Mouse (Mus musculus): ENCODE results near the gene Adora3.

Adora3 gene

DNA sequence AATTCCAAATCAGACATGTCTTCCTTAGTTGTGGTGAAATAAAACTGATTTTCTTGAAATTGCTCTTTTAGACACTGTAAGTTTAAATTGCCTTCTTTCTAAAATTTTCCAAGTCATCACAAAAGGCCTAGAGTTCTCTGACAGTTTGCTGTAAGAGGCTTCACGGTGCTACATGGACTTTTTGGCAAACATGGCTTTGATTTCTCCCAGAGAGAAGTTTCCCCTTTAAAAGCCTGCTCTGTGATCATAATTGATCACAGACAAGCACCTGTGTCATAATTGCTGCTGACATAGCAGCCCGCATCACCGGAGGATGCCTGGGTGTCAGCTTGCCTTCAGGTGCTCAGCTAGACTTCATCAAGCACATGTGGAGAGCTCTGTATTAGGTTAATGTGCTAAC, at the start of gene Adora3, which contains the start of gene Tmigd3:
Gene Adora3, plus strand, starts transcription at position 301 of the 400 bp plus-strand sequence.
Gene Tmigd3, plus strand, starts transcription at position 346 of the 400 bp plus-strand sequence.
- no peak for DNase-seq (ENCODE audit: inconsistent ontology term)

DNA sequence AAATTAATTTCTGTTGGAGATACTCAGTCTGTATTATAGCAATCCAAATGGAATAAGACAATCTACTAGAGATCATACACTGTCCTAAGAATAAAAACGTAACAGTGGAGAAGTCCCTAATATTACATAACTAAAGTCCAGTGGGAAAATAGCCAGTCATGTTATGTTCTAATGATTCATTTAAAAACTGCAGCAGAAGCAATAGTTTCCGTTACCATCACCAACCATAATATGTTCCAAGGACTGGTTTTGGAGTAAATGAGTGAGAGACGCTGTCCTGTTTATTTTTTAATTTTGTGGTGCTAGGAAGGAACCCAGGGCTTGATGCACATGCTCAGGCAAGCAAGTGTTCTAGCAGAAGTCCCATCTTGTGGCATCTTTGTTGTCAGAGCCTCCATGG, 49.2 kb upstream of the Adora3 start:
- no peak for DNase-seq (ENCODE audit: inconsistent ontology term)

DNA sequence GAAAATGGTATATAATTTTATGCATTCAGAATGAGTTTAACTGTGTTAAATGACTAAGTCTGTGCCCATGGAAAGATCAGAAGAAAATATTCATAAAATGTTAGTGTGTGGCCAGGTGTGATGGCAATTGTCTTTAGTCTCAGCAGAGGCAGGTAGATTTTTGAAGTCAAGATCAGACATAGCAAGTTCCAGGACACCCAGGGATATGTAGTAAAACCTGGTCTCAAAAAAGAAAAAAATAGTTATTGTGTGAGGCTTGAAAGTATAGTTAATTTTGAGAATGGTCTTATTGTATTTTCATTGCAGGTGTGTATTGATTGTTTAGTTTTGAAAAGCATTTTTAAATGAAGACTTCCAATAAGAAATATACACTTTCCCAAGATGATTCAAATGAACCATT, 47.0 kb upstream of the Adora3 start:
- DNase-seq (ENCODE audit: inconsistent ontology term): no peak

DNA sequence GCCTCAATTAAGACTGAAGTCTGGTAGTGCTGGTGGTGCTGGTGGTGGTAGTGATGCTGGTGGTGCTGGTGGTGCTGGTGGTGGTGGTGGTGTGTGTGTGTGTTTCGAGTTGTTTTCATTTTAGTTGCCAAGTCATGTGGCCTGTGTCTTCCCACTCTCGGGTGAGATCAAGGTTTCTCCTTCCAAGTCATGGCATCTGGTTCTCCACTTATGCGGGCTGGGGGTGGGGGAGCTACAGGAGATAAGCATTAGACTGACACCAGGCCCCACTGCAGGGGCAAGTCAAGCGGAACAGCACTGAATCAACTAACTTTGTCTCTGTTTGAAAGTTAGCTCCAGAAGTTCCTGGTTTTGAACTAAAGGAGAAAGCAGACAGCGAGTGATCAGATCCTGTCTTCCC, 46.6 kb upstream of the Adora3 start:
- no peak for DNase-seq (ENCODE audit: inconsistent ontology term)

DNA sequence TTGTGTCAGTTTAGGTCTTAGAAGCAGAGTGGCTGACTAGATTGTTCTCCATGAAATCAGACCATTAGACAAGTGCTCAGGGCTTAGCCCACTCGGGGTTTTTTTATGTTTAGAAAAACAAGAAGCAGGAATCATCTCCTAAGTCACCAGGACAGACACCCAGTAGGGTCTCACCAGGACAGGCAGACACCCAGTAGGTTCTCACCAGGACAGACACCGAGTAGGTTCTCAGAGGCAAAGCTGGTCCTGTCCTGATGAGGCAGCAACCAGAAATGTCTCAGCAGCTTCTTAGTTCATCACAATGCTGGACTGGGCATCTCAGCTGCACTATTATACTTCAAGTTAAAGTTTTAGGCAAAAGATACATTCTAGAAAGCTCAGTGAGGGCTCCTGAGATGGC, 46.0 kb upstream of the Adora3 start:
- DNase-seq (ENCODE audit: inconsistent ontology term): no peak

DNA sequence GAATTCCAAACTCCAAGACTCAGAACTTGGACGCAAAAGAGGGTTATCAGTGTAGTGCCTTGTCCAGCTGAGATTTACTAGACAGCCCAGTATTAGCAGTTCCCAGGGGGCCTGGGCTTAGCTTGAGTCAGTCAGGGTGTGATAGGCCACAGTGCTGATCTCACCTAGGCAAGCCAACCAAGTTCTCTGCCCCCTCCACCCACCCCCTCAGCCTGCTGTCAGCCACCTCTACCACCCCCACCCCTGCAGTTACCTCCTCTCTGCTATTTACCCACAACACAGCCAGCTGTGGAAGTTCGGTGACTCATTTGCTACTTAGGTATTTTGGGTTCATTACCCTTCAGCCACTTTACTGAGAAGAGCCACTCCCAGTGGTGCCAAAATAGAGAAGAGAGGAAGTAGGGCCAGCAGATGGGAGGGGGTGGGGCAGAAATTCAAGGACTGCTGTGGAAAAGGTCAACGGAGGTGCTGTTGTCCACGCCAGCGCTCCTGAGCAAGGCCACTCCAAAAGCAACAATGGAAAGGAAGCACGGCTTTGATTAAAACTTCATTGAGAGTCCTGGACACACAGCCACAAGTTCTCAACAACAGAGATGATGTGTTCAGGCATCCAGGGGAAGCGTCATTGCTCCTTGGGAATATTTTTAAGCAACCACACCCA, 45.0 kb upstream of the Adora3 start:
- peak; percentile 12 for DNase-seq (ENCODE audit: inconsistent ontology term)

DNA sequence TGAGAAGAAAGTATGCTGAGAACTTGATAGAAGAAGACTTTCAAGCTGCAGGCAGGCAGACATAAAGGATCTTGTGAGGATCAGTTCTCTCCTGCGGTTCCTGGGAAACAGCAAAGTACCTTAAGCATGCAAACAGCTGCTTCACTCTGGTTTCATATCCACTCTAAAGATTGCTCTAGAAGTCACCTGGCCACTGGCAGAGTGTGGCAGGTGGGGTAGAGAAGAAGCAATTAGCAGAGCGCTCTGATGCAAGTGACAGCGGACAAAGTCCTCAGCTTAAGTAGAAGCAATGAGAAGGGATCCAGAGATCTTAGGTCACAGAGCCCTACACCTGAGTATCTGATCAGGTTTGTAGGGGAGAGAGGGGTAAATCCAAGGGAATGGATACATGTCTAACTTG, 39.1 kb upstream of the Adora3 start:
- DNase-seq (ENCODE audit: inconsistent ontology term): no peak

DNA sequence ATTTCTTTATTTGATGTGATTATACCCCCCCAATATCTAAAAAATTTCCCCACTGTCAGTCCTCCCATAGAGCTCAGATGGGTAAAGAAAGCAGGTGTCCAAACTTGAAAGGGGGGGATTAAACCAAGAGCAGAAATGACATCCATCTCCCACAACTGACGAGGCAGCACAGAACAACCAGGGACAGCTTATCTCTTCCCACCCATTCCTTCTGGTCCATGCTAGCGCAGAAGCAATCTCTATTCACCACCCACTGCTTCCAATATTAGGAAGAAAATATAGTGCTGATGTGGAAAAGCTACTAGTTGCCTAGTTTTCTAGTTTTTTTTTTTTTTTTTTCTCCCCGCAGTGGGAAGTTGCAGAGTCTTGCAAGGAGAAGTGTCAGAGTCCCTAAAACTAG, 34.8 kb upstream of the Adora3 start:
- no peak for DNase-seq (ENCODE audit: inconsistent ontology term)

DNA sequence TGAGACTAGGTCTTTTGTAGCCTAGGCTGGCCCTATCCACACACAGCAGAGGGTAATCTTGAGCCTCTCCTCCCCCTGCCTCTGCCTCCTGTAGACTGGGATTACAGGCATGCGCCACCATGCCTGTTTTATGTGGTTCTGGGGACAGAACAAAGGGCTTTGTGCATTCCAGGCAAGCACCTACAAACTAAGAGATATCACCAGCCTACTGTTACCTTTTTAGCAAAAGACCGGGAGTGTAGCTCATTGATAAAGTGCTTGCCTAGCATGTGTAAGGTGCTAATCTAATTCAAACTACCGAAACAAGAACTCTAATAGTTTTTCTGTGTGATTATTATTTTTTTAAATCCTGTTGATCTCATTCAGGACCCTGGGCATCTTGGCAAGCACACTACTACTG, 33.8 kb upstream of the Adora3 start:
- DNase-seq (ENCODE audit: inconsistent ontology term): no peak

DNA sequence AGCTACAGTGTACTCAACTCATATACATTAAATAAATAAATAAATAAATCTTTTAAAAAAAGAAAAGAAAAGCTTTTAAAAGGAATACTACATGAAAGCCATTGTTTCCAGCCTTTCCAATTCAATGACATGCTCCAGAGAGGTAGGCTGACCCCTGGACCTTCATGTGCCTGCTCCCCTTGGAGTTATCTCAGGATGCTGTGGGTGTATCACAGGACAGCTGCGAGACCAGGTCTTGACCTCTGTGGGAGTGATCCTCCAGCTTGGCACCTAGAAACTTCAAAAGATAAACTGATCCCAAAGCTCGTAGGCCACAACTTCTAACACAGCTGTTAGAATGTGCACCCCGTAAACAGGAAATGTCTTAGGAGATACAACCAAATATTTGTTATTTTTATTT, 32.0 kb upstream of the Adora3 start:
- DNase-seq (ENCODE audit: inconsistent ontology term): no peak

DNA sequence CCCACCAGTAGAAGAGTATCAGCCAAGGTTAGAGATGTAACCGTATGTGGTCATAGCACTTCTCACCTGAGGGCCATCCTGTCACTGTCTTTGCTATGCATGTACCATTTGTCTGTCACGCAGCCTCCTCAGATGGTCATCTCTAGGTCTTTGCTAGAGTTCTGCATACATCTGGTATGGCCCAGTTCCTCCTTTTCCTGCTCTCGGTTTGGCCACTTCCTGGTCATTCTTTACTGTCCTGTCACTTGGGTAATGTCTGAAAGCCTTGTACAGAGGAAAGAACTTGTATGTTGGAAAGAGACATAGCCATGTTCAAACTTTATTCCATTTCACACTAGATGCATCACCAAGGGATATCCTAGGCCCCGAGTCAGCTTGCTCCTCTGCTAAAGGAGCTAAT, 30.8 kb upstream of the Adora3 start:
- no peak for DNase-seq (ENCODE audit: inconsistent ontology term)

DNA sequence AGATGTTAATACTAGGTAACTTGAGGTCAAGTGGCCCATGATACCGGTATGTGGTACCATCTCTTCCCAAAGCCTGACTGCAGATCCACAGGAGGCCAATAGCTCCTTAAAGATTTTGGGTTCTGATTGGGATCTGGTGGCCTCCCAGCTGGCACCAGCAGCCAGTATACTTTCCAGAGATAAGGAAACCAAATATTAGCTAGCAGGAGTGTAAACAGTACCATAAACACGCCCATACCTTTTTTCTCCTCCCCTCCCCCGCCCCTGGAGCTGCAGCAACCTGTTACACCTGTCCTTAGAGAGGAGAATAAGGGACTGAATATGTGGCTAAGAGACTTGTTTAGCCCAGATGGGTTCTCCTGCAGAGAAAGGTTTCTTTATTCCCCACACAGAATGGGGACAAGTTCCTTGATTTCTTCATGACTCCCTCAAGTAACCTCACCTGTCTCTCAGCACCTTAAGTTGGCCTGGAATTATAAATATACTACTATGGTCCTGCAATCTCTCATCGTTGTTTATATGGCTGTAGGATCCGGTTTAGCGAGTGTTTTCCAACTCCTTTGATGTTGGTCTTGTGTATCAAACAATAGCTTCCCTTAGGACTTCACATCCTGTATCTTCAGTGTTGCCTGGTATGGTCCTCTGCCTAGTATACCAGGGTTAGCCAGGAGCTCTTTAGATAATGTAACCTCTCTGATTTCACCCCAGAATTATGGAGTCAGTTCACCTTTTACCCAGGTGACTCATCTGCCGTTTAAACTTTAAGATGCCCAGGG, 24.2 kb upstream of the Adora3 start:
- DNase-seq (ENCODE audit: inconsistent ontology term): no peak

DNA sequence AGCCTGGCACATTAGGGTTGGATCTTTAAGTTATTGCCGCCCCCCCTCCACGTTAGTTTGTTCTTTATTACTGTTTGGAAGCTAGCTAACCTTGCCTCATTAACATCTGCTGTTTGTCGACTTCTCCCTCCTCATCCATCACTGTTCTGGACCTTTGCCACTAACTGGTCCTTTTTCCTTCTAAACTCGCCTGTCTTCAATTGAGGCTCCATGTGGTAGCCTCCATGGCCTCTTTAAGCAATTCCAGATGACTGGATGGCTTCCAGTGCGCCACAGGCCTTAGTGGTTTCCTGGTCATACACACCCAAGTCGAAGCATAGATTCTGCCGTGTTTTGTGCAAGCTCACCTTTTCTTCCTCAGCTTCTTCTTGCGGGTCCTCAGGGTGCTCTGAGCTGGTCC, 16.9 kb upstream of the Adora3 start:
- no peak for DNase-seq (ENCODE audit: inconsistent ontology term)

DNA sequence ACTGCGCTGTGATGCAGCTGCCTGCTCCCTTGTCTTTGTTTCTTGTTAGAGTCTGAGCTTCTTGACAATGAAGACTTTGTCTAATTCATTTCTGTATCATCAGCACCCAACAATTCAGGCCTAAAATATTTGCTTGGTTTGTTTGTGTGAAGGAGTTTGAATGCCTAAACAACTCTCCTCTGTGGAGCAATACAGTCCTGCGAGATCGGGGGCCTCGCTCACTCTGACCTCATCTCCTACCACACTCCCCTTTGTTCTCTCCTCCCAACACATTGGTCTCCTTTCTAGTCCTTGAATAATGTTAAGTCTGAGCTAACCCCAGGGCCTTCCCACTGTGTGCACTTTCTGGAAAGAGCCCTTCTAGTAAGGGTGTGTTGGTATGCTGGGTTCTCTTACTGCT, 15.9 kb upstream of the Adora3 start:
- peak; percentile 64 for DNase-seq (ENCODE audit: inconsistent ontology term)

DNA sequence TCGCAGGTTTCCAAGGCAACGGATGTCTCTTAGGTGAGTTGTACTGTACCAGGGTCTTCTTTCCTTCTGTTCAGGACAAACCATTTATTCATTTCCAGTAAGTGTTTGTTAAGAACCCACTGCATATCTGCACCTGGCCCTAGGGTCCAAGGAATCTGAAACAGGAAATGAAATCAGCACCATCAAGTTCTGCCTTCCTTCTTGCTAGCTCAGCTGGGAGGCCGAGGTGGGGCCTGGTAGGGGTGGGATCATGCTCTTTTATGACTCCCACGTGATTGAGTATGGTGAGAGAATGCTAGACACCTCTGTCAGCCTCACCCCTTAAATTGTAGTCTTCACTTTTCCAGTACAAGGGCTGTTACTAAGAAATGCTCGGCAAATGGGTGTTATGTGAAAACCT, 13.1 kb upstream of the Adora3 start:
- DNase-seq (ENCODE audit: inconsistent ontology term): no peak

DNA sequence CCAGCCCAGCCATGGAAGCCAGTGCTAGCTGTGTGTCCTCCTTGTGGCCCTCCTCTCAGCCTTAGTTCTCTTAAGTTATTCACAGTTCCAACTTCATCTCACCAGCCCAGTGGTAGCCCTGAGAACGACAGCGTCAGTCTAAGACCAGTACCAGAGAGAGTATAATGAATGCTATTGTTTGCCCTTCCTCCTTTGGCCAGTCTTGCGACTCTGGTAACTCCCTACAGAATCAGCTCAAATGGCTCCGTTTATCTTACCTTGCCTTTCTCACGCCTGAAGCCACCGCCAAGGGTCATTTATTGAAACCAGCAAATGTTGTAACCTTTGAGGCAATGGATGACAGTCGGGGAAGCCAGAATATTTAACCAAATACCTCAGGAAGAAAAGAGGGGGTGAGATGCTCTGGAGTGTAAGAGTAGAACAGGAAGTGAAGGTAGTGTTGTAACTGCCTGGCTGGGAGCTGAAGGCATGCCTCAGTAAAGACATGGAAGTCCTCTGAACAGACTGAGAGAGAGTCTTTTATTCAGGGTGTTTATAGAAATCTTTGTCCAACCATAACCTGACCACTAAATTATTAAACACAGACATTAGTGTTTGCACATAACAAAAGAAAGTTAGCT, 8.8 kb upstream of the Adora3 start:
- DNase-seq (ENCODE audit: inconsistent ontology term): no peak

DNA sequence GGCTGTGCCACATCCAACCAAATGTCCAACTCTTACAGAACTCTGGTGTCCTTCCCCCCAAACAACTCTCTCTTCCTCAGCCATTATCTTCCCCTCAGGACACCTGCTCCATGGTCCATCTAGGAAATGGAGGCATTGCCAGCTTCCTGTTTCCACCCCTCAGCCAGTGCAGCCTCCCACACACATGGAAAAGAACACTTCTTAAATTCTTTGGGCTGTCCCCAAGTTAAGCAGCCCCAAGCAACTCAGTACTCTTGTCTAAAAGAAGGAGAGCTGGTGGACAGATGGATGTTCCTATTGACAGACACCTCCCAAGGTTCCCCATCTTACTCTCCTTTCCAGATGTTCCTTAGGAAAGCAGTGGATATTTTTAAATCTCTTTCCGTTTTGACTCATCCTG, 6.5 kb upstream of the Adora3 start:
- DNase-seq (ENCODE audit: inconsistent ontology term): no peak

DNA sequence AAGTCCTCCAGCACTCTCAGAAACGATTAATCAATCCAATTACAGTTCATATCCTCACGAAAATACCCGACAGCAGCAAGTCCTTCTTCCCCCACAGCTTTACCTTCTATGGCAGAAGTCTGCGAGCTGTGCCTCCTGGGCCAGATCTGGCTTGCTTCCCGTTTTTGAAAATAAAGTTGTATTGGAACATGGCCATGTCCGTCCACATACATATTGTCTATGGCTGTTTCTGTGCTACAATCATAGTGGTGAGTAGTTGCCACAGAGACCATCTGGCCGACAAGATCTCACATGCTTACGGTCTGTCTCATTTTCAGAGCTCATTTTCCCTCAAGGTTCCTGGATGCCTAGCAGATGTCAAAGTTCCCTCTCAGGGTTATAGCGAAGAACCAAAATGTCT, 5.5 kb upstream of the Adora3 start:
- no peak for DNase-seq (ENCODE audit: inconsistent ontology term)

DNA sequence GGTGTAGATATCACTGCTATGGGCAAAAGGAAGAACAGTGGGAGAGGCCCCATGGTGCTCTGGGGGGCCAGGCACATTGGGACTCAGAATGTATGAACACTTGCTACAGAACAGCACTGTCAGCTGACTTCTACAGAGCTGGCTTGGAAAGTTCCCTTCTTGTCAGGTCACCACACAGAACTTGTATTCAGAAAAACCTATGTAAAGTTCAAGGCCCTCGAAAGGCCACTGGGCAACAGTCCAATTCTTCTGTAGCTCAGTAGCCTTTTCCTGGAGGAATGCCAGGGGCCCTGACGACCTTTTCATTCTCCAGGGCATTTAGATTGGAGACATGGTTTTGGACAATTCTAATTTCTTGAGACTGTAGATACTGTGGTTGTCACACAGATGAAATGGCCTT, 2.5 kb upstream of the Adora3 start:
- DNase-seq (ENCODE audit: inconsistent ontology term): no peak

DNA sequence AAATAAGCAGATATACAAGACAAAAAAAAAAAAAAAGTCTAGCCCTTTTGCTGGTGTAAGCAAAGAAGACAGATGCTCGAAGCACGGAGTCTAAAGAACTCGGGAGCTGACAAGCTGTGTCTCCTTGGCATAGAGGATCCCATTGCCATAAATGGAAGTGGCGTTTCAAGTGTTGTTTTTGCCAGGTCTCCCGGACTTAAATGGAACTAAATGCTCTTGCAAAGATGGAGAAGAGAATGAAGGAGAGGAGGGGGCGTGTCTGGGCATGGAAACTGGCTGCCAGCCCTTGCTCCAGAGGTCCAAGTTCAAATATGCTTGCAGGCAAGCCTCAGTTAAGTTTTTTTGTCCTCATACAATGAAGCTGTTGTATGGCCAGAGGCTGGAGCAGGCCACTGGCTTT, 1.4 kb downstream of the Adora3 start:
- DNase-seq (ENCODE audit: inconsistent ontology term): peak; percentile 72

DNA sequence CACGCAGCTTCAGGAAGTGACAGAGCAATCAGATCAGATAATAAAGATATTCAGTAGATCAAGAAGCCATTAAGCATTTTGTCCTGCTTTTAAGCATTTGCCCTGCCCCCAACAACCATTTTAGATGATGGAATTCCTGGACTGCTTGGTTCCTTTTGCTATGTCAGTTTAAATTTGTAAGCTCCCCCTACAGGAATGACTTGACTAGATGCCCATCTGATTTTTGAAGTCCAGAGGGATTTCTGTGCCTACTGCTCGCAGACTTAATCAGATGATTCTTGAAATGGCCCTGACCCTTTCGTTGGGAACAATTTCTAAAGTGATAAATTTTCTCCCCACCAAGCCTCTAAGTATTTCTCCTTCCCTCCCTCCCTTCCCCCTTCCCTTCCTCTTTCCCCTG, 1.9 kb downstream of the Adora3 start:
- DNase-seq (ENCODE audit: inconsistent ontology term): no peak

DNA sequence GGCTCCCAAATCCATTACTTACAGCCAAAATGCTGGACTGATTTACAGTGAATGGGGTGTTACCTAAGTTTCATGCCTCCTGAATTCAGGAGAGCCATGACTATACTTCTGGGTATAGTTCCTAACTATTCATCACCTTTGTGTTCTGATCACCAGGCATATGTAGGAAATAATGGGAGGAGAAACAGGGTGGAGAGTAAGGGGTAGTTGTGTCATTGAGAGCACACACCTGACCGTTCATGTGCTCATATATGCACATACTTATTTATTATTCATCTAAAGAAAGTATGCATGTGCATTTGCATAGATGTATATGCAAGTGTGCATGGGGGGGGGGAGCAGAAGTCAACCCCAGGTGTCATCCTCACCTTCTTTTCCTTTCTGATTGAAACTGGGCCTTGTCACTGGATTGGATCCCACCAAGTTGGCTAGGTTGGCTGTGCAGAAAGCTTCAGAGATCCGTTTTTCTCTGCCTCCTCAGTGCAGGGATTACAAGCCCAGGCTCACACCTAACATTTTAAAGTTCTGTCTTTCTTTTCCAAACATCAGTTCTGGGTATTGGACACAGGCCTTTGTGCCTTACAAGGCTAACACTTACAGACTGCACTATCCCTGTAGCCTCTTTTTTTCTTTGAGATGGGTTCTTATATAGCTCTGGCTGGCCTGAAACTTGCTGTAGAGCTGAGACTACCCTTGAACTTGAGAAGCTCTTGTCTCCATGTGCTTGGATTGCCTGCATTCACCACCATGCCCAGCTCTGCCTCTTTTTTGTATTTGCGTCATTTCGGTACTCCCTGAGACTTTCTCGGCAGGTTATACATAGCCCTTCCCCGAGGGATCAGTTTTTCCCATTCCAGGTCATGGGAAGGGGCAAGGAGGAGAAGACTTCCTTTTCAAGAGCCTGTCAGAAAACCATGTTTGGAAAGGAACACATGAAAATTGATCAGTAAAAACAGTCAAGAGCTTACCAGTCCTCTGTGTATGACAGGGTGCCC, 3.1 kb downstream of the Adora3 start:
- DNase-seq (ENCODE audit: inconsistent ontology term): no peak

Measured in Muller cell, postnatal 12 days (primary cell).